Mouse (Mus musculus) olfactory bulb, adult 2 months (tissue): ENCODE measurements around the gene Aspscr1. TPM values are rescaled to one million over a fixed set of nuclear protein-coding genes. Genes with fewer than 3 reads are reported as not detected.

Experiments
- H3K27ac ChIP-seq: fragments of 200-500 bp; 2 replicates; pipeline ENCODE4 v1.5.1; 2012; ENCODE audit warnings: low read depth, low read length; ENCODE audit not compliant: insufficient read depth
- H3K4me1 ChIP-seq: fragments of 200-500 bp; 2 replicates; pipeline ENCODE4 v1.6.1; 2012; ENCODE audit warnings: low read length; ENCODE audit not compliant: control insufficient read depth, insufficient read depth
- H3K4me3 ChIP-seq: fragments of 200-500 bp; 2 replicates; pipeline ENCODE4 v1.5.1; 2012; ENCODE audit warnings: mild to moderate bottlenecking, low read depth, low read length, moderate library complexity; ENCODE audit not compliant: insufficient read depth
- CTCF ChIP-seq: fragments of 200-500 bp; IDR thresholded peaks from 2 replicates; pipeline ENCODE4 v1.5.1; 2012; ENCODE audit warnings: low read depth, mild to moderate bottlenecking, low read length, moderate library complexity; ENCODE audit not compliant: insufficient read depth
- POLR2A ChIP-seq: fragments of 200-500 bp; IDR thresholded peaks from 2 replicates; pipeline ENCODE4 v1.6.1; 2012; ENCODE audit warnings: mild to moderate bottlenecking, low read depth, low read length, moderate library complexity; ENCODE audit not compliant: insufficient read depth
- WGBS: fragments of 180-500 bp; shearing (Covaris S2); methylation state at CpG from one replicate; pipeline ENCODE4 v1.1.7; 2018; 5-methylcytosine and 5-hydroxymethylcytosine counted together
- polyA plus RNA-seq: library from polyadenylated mRNA; stranded (reverse); fragments of >200 nt; gene quantifications from 2 replicates; pipeline ENCODE4 v1.2.4, GENCODE M21; 2012; ENCODE audit warnings: low replicate concordance; ENCODE audit not compliant: missing spikeins, insufficient read depth, insufficient read length

Gene Aspscr1
- polyA plus RNA-seq, 1 experiment, result not detected

GRCm38 (mm10) chr11:120692471-120693011 lies 19.8 kb downstream of the Aspscr1 start:
- H3K4me3 ChIP-seq, result no peak overlapping the region
- H3K4me1 ChIP-seq, result peaks cover 3% of the 10 kb centered on the region; the same call in 1 of the 2 replicates
- no peak for TF ChIP-seq POLR2A
- TF ChIP-seq CTCF, result no peak
- WGBS, result 77% methylated on average over 4 of the region's 4 CpGs
- no peak overlapping the region for H3K27ac ChIP-seq

- Histone ChIP-seq H3K4me1 (peaks cover 11% of the 10 kb centered on the region), H3K27ac (no peak overlapping the region)
- TF ChIP-seq POLR2A (no peak), CTCF (no peak)
Measured at GRCm38 (mm10) chr11:120693461-120693860, 20.7 kb downstream of the Aspscr1 start.

DNA sequence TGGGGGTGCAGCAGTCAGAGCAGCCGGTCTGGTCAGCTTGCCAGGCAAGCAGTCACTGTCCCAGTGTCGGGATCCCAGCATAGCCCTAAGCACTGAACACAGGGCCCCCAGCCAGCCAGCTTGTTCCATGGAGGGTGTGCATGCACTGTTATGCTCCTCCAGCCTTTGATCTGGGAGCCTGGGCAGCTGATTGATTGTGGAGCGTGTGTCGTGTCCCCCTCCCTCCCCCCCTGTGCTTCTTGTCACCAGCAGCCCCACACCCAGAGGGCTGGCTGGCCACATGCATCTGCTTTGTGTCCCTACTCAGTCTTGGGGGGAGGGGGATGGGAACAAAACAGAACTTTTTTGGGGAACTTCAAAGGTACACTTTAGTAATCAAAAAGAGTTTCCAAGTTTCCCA lies 22.4 kb downstream of the Aspscr1 start:
- peaks cover 11% of the 10 kb centered on the region for H3K4me1 ChIP-seq
- TF ChIP-seq POLR2A (no peak), CTCF (no peak)
- no peak overlapping the region for H3K4me3 ChIP-seq
- WGBS, result 45% methylated on average over 4 of the region's 4 CpGs
- H3K27ac ChIP-seq, result no peak overlapping the region

More at GRCm38 (mm10) chr11:120693461-120693860, 20.7 kb downstream of the Aspscr1 start:
- 82% methylated on average over 3 of the region's 3 CpGs for WGBS
- H3K4me3 ChIP-seq, result no peak overlapping the region

GRCm38 (mm10) chr11:120695641-120696040 lies 22.9 kb downstream of the Aspscr1 start:
- WGBS, result 59% methylated on average over 12 of the region's 12 CpGs
- TF ChIP-seq CTCF (no peak), POLR2A (no peak)
- H3K4me1 ChIP-seq, result peaks cover 13% of the 10 kb centered on the region
- no peak overlapping the region for H3K4me3 ChIP-seq
- no peak overlapping the region for H3K27ac ChIP-seq

DNA sequence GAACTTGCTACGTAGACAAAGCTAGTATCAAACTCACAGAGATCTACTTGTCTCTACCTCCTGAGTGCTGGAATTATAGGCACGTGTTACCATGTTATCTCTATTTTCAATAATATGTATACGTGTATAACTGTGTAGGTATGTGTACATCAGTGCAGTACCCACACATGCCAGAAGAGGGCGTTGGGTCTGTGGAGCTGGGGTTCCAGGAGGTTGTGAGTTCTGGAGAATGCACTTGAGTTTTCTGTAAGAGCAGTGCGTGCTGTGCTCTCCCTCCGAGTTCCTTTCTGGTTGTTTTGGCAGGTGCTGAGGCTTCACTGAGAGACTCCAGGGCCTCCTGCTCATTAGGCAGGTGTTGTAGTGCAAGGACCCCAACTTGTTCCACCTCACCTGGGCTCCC lies 23.8 kb downstream of the Aspscr1 start:
- WGBS, result 93% methylated on average over 6 of the region's 6 CpGs
- peaks cover 13% of the 10 kb centered on the region for H3K4me1 ChIP-seq
- no peak overlapping the region for H3K4me3 ChIP-seq
- TF ChIP-seq POLR2A (no peak), CTCF (no peak)
- H3K27ac ChIP-seq, result no peak overlapping the region

GRCm38 (mm10) chr11:120697741-120698140 lies 25.0 kb downstream of the Aspscr1 start:
- no peak overlapping the region for H3K27ac ChIP-seq

DNA sequence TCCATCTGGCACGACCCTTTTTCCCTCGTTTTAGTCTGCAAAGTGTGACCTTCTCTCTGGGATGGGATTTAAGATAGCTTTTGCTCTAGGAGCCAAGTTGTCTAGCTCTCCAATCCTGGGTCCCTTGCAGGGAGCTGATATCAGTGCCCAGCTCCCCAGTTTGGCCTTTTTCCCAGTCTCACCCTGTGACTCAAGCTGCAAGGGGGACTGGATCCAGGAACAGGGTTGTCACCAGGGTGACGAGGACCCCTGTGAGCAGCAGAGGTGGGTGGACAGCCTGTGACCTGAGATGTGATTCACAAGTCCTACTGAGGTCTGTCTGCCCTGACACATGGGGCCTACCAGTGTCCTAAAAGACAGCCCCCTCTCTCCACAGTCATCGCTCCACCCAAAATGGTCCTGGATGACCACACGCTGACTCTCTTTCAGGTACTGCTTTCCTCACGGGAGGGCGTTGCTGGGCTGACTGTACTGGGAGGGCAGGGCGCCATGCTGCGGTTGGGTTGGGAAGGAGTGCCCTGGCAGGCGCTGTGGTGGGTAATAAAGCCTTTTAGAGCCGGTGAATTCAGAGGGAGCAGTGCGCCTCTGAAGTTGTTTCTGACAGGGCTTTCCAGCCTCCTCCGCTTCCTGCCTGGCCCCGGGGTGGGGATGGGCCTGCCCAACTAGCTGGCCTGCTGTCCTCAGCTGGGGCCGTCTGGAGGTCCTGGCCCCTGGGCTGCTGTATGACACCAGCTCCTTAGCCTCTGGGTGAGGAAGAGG lies 31.1 kb downstream of the Aspscr1 start:
- WGBS, result 46% methylated on average over 15 of the region's 15 CpGs
- 0 out of 2 replicates have a peak overlapping the region, but pooled peaks have one; percentile 16 for H3K27ac ChIP-seq

More at GRCm38 (mm10) chr11:120697741-120698140, 25.0 kb downstream of the Aspscr1 start:
- TF ChIP-seq CTCF, result no peak
- no peak for TF ChIP-seq POLR2A
- no peak overlapping the region for H3K4me3 ChIP-seq
- peaks cover 13% of the 10 kb centered on the region for H3K4me1 ChIP-seq
- WGBS, result 36% methylated on average over 10 of the region's 10 CpGs

DNA sequence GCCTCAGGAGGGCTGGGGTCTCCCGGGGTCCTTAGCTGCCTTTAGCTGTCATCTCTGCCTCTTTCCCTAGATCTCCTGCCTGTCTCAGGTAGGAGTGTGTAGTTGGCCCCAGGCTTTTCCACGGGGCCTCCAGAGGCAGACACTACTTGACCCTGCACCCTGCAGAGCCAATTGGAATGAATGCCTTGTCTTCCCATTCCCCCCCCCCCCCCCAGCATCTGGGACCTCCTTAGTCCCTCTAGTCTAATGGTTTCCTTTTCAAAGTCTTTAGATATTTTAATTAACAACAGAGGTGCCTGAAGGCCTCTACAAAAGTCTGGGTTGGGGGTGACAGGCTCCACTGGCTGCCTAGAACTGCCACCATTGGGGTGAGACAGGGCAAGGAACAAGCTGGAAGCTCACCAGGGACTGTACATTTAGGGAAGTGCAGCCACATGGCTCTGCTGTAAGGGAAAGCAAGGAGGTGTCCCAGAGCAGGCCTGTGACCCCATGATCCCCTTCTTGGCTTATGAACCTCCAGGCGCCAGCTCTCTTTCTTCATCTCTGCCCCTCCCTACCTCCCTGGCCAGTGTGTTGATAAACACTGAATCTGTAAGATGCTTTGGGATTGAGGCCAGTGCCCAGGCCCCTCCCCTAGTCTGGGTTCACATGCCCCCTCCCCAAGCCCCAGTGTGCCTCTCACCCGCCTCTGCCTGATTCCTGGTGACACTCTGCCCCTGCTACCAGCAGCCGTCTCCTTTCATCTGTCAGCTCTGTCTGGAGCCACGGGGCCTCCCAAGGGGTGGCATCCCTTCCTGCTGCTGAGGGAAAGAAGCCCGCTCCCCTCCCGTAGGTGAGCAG lies 31.9 kb downstream of the Aspscr1 start:
- no peak overlapping the region for H3K27ac ChIP-seq
- TF ChIP-seq CTCF, result no peak
- TF ChIP-seq POLR2A, result no peak
- 46% methylated on average over 8 of the region's 8 CpGs for WGBS
- H3K4me1 ChIP-seq, result peaks cover 23% of the 10 kb centered on the region
- H3K4me3 ChIP-seq, result no peak overlapping the region

More for the DNA sequence above, 31.1 kb downstream of the Aspscr1 start:
- no peak for TF ChIP-seq POLR2A
- no peak for TF ChIP-seq CTCF
- Histone ChIP-seq H3K4me1 (peaks cover 23% of the 10 kb centered on the region), H3K4me3 (no peak overlapping the region)
